Mouse (Mus musculus): ENCODE measurements around the gene Arhgdib.

Arhgdib gene

GRCm38 (mm10) chr6:136941051-136942021 is at the start of gene Arhgdib:
Arhgdib (minus strand) TSS chr6:136941899.
- peak; percentile 65 to 76 for DNase-seq (ENCODE audit: low spot score in 2 of 2)

- DNase-seq (ENCODE audit: low spot score in 2 of 2): no peak
Observed at GRCm38 (mm10) chr6:136990557-136990956, 48.9 kb upstream of the Arhgdib start.

- no peak for DNase-seq (ENCODE audit: low spot score in 2 of 2)
Observed at GRCm38 (mm10) chr6:136989824-136990497, 48.3 kb upstream of the Arhgdib start.

- DNase-seq (ENCODE audit: low spot score in 2 of 2): no peak
Observed at GRCm38 (mm10) chr6:136988536-136989060, 46.9 kb upstream of the Arhgdib start.

GRCm38 (mm10) chr6:136986718-136987117 is 45.0 kb upstream of the Arhgdib start:
- DNase-seq (ENCODE audit: low spot score in 2 of 2): no peak

GRCm38 (mm10) chr6:136986019-136986418 is 44.3 kb upstream of the Arhgdib start:
- DNase-seq (ENCODE audit: low spot score in 2 of 2): no peak

GRCm38 (mm10) chr6:136983201-136983600 is 41.5 kb upstream of the Arhgdib start:
- DNase-seq (ENCODE audit: low spot score in 2 of 2): no peak

- no peak for DNase-seq (ENCODE audit: low spot score in 2 of 2)
Observed at GRCm38 (mm10) chr6:136982581-136982980, 40.9 kb upstream of the Arhgdib start.

GRCm38 (mm10) chr6:136980331-136980746 is 38.6 kb upstream of the Arhgdib start:
- peak; percentile 19 to 27 for DNase-seq (ENCODE audit: low spot score in 2 of 2)

- DNase-seq (ENCODE audit: low spot score in 2 of 2): peak in 1 of 2 experiments; percentile 25
Observed at GRCm38 (mm10) chr6:136979274-136980082, 37.8 kb upstream of the Arhgdib start.

- peak in 1 of 2 experiments; percentile 27 for DNase-seq (ENCODE audit: low spot score in 2 of 2)
Observed at GRCm38 (mm10) chr6:136968877-136969276, 27.2 kb upstream of the Arhgdib start.

- DNase-seq (ENCODE audit: low spot score in 2 of 2): peak; percentile 64 to 65
Observed at GRCm38 (mm10) chr6:136967466-136967865, 25.8 kb upstream of the Arhgdib start.

GRCm38 (mm10) chr6:136965912-136966311 is 24.2 kb upstream of the Arhgdib start:
- DNase-seq (ENCODE audit: low spot score in 2 of 2): no peak

- DNase-seq (ENCODE audit: low spot score in 2 of 2): peak; percentile 75
Observed at GRCm38 (mm10) chr6:136964609-136965510, 23.2 kb upstream of the Arhgdib start.

GRCm38 (mm10) chr6:136962957-136963356 is 21.3 kb upstream of the Arhgdib start:
- no peak for DNase-seq (ENCODE audit: low spot score in 2 of 2)

- no peak for DNase-seq (ENCODE audit: low spot score in 2 of 2)
Observed at GRCm38 (mm10) chr6:136959131-136959530, 17.4 kb upstream of the Arhgdib start.

GRCm38 (mm10) chr6:136957062-136957461 is 15.4 kb upstream of the Arhgdib start:
- DNase-seq (ENCODE audit: low spot score in 2 of 2): no peak

GRCm38 (mm10) chr6:136955240-136955639 is 13.5 kb upstream of the Arhgdib start:
- no peak for DNase-seq (ENCODE audit: low spot score in 2 of 2)

- no peak for DNase-seq (ENCODE audit: low spot score in 2 of 2)
Observed at GRCm38 (mm10) chr6:136954715-136955114, 13.0 kb upstream of the Arhgdib start.

- DNase-seq (ENCODE audit: low spot score in 2 of 2): no peak
Observed at GRCm38 (mm10) chr6:136954192-136954591, 12.5 kb upstream of the Arhgdib start.
